Mouse (Mus musculus): ENCODE results near the gene Fstl4.

Gene Fstl4

GRCm38 (mm10) chr11:52764461-52764893 lies at the start of gene Fstl4:
Gene Fstl4, plus strand, starts transcription at chr11:52764634.
- no peak for DNase-seq (ENCODE audit: low spot score)

- no peak for DNase-seq (ENCODE audit: low spot score)
Measured at GRCm38 (mm10) chr11:52718570-52718969, 45.9 kb upstream of the Fstl4 start.

GRCm38 (mm10) chr11:52721087-52721486 lies 43.3 kb upstream of the Fstl4 start:
- no peak for DNase-seq (ENCODE audit: low spot score)

- DNase-seq (ENCODE audit: low spot score), result no peak
Measured at GRCm38 (mm10) chr11:52722706-52723105, 41.7 kb upstream of the Fstl4 start.

GRCm38 (mm10) chr11:52726001-52726400 lies 38.4 kb upstream of the Fstl4 start:
- no peak for DNase-seq (ENCODE audit: low spot score)

GRCm38 (mm10) chr11:52728479-52728878 lies 36.0 kb upstream of the Fstl4 start:
- no peak for DNase-seq (ENCODE audit: low spot score)

GRCm38 (mm10) chr11:52729890-52730289 lies 34.5 kb upstream of the Fstl4 start:
- no peak for DNase-seq (ENCODE audit: low spot score)

- no peak for DNase-seq (ENCODE audit: low spot score)
Measured at GRCm38 (mm10) chr11:52731979-52732378, 32.5 kb upstream of the Fstl4 start.

GRCm38 (mm10) chr11:52734493-52735195 lies 29.8 kb upstream of the Fstl4 start:
- DNase-seq (ENCODE audit: low spot score), result no peak

GRCm38 (mm10) chr11:52739187-52739586 lies 25.2 kb upstream of the Fstl4 start:
- DNase-seq (ENCODE audit: low spot score), result no peak

GRCm38 (mm10) chr11:52740466-52740865 lies 24.0 kb upstream of the Fstl4 start:
- no peak for DNase-seq (ENCODE audit: low spot score)

- DNase-seq (ENCODE audit: low spot score), result no peak
Measured at GRCm38 (mm10) chr11:52743956-52744355, 20.5 kb upstream of the Fstl4 start.

GRCm38 (mm10) chr11:52744593-52745450 lies 19.6 kb upstream of the Fstl4 start:
- DNase-seq (ENCODE audit: low spot score), result no peak

- no peak for DNase-seq (ENCODE audit: low spot score)
Measured at GRCm38 (mm10) chr11:52747206-52747605, 17.2 kb upstream of the Fstl4 start.

- DNase-seq (ENCODE audit: low spot score), result no peak
Measured at GRCm38 (mm10) chr11:52747766-52748456, 16.5 kb upstream of the Fstl4 start.

- DNase-seq (ENCODE audit: low spot score), result no peak
Measured at GRCm38 (mm10) chr11:52749988-52750387, 14.4 kb upstream of the Fstl4 start.

GRCm38 (mm10) chr11:52752524-52752923 lies 11.9 kb upstream of the Fstl4 start:
- no peak for DNase-seq (ENCODE audit: low spot score)

GRCm38 (mm10) chr11:52753261-52753660 lies 11.2 kb upstream of the Fstl4 start:
- no peak for DNase-seq (ENCODE audit: low spot score)

- DNase-seq (ENCODE audit: low spot score), result no peak
Measured at GRCm38 (mm10) chr11:52761800-52762199, 2.6 kb upstream of the Fstl4 start.

- DNase-seq (ENCODE audit: low spot score), result no peak
Measured at GRCm38 (mm10) chr11:52764894-52765677, 652 bp downstream of the Fstl4 start.

- no peak for DNase-seq (ENCODE audit: low spot score)
Measured at GRCm38 (mm10) chr11:52765678-52766254, 1.3 kb downstream of the Fstl4 start.

Data from urinary bladder, postnatal 10 days (tissue).